Mouse (Mus musculus) embryonic stem cell, embryonic (primary cell): ENCODE data around the gene Lrguk.

Source experiments
- CTCF ChIA-PET, 4 experiments: fragments of 300-600 bp in 2 of 4; fragments of 350-600 bp in 2 of 4; sonication (Branson Sonifier 250); formaldehyde crosslinking; loops; one replicate each; lab custom pipeline; 2022; ENCODE audit warnings: inconsistent platforms in 2 of 4; lab: Charles Lee
- POLR2A ChIA-PET, 4 experiments: fragments of 300-600 bp in 2 of 4; fragments of 350-600 bp in 2 of 4; sonication (Branson Sonifier 250); formaldehyde crosslinking; loops; one replicate each; lab custom pipeline; 2022; ENCODE audit warnings: antibody characterized with exemption in 4 of 4, inconsistent platforms in 1 of 4; lab: Charles Lee

Lrguk gene

DNA sequence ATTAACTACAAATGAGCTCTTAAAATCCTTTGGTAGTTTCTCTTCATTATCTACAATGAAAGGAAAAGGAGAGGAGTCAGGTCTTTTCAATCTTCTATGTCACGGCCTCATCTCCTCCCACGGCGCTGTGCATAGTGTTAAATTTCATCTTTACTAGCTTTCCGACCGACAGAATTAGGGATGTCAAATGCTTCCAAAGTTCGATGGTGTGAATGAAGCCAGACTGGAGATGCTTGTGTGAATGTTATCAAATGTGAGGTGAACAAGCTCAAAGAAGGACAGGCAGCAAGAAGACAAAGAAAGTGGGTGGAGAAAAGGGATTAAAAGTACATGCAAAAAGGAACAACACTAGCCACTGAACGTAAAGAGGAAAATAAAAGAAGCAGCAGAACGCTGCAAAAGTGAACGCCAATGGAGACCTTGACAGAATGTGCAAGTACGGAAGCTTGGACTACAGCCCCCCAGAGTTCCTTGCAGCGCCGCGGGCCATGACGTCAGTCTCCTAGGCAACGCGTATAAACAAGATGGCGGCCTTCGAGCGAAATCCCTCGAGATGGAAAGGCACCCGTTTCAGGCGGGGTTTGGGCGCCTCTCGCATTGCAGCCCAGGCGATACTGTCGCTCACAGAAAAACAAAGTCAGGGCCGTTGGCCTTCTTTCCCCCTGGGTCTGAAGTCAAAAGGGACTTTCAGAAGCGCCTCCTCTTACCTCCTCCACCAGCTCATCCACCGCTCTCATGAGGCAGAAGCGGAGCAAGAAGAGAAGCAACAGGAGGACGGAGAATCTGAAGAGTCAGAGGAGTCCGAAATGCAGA lies at the start of gene Lrguk:
TSS of gene Lrguk (plus strand) at position 516 of the 813 bp plus-strand sequence.
- ChIA-PET CTCF (interaction anchor here (0.5 to 1.1 kb wide), 8 partner anchors 11 to 1481 kb away, joined by 3 to 12 read pairs (median 3); no protein-coding TSS in a partner anchor), POLR2A (interaction anchor here in 3 of 4 experiments (0.5 to 1.6 kb wide), 16 partner anchors 9 to 883 kb away, joined by 3 to 10 read pairs (median 4); partner anchors contain the start of gene Slc35b4 (in 1 of the 3))

DNA sequence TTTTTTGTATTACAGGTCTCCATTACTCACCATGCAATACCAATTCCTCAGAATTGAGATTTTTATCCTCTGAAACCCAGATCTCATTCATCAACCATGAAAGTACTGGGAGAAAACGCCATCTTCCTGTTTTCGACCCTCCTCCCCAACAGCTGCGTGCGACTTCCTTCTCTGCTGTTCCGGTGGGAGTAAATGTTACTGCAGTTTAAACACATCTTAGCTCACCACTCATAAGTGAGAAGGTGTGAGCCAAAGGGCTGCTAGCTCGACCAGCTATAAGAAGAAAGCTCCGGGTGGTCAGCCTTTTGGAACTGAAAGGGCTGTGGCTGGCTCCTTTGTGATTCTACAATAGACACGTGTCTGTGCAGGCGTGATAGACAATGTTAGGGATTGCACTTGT lies 46.5 kb upstream of the Lrguk start:
- POLR2A ChIA-PET: interaction anchor here in 1 of 4 experiments (1.3 to 1.9 kb wide), 4 partner anchors 10 to 46 kb away, joined by 4 to 8 read pairs (median 6); partner anchors contain the start of gene Lrguk
- CTCF ChIA-PET: interaction anchor here in 1 of 4 experiments (0.5 kb wide), 1 partner anchor 808 kb away, joined by 4 read pairs; no protein-coding TSS in a partner anchor

DNA sequence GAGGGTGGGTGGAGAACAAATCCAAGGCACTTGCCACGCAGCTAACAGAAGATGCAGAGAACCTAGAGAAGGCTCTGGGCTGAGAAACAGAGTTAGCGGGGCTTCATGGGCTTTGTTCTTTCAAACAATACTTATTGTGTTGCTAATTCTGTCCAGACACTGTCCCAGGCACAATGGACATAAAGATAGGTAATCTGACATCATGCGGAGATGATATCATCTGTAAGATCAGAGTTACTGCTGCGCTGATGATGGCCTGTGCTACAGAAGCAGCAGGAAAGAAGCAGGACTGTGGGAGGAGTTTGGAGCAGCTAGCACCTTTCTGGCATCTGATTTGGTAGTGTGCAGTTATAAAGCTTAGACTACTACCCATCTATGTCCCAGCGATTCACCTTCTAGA lies 42.1 kb upstream of the Lrguk start:
- POLR2A ChIA-PET: interaction anchor here in 3 of 4 experiments (0.7 to 1.4 kb wide), 5 partner anchors 10 to 1350 kb away, joined by 3 read pairs; no protein-coding TSS in a partner anchor
- CTCF ChIA-PET: interaction anchor here in 2 of 4 experiments (0.6 to 1.0 kb wide), 2 partner anchors 695 to 813 kb away, joined by 3 to 6 read pairs; no protein-coding TSS in a partner anchor

- ChIA-PET POLR2A (interaction anchor here in 2 of 4 experiments (0.6 to 1.6 kb wide), 8 partner anchors 11 to 283 kb away, joined by 3 to 6 read pairs (median 4); no protein-coding TSS in a partner anchor), CTCF (interaction anchor here in 3 of 4 experiments (0.6 to 0.7 kb wide), 3 partner anchors 195 to 302 kb away, joined by 3 to 8 read pairs (median 4); no protein-coding TSS in a partner anchor)
These were observed 36.8 kb upstream of the Lrguk start for GRCm38 (mm10) chr6:33992213-33993034.

DNA sequence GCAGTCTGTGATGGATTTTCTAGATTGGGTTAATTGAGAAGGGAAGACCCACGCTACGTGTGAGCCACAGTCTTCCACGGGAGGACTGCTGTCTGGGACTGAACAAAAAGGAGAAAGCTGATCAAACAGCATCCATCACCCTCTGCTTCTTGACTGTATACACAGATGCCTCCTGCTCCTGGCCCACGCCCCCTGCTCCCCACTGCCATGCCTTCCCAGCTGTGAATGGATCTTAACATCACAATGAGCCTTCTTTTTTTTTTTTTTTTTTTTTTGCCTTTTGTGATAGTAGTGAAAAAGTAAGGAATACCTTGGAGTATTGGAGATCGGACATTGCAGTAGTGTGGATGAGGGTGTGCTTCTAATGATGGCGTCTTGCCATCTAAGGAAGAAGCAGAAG lies 35.4 kb upstream of the Lrguk start:
- ChIA-PET CTCF (interaction anchor here in 1 of 4 experiments (0.7 kb wide), 1 partner anchor 291 kb away, joined by 4 read pairs; no protein-coding TSS in a partner anchor), POLR2A (interaction anchor here in 3 of 4 experiments (0.6 to 1.6 kb wide), 6 partner anchors 93 to 726 kb away, joined by 3 to 5 read pairs (median 4); no protein-coding TSS in a partner anchor)

DNA sequence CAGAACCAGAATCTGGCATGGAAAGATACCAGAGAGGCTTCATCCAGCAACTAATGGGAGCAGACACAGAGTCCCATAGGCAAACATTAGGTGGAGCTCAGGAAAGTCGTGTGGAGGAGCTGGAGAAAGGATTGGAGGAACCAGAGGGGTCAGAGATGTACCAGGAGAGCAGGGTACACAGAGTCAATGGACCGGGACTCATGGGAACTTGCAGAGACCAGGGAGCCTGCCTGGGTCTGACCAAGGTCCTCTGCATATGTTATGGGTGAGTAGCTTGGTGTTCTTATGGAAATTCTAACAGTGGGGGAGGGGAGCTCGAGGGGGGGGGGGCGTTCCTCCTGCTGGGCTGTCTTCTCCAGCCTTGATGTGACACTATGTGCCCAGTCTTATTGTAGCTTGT lies 30.7 kb upstream of the Lrguk start:
- POLR2A ChIA-PET: interaction anchor here in 3 of 4 experiments (0.6 to 1.6 kb wide), 13 partner anchors 8 to 279 kb away, joined by 3 to 8 read pairs (median 3); no protein-coding TSS in a partner anchor
- CTCF ChIA-PET: interaction anchor here in 2 of 4 experiments (0.5 to 0.8 kb wide), 3 partner anchors 22 to 194 kb away, joined by 3 to 8 read pairs (median 4); no protein-coding TSS in a partner anchor

GRCm38 (mm10) chr6:33999530-33999929 lies 29.7 kb upstream of the Lrguk start:
- ChIA-PET CTCF (interaction anchor here in 2 of 4 experiments (0.6 to 0.8 kb wide), 4 partner anchors 23 to 526 kb away, joined by 3 to 8 read pairs (median 3); no protein-coding TSS in a partner anchor), POLR2A (interaction anchor here in 2 of 4 experiments (0.6 to 1.4 kb wide), 9 partner anchors 14 to 680 kb away, joined by 3 to 8 read pairs (median 3); no protein-coding TSS in a partner anchor)

DNA sequence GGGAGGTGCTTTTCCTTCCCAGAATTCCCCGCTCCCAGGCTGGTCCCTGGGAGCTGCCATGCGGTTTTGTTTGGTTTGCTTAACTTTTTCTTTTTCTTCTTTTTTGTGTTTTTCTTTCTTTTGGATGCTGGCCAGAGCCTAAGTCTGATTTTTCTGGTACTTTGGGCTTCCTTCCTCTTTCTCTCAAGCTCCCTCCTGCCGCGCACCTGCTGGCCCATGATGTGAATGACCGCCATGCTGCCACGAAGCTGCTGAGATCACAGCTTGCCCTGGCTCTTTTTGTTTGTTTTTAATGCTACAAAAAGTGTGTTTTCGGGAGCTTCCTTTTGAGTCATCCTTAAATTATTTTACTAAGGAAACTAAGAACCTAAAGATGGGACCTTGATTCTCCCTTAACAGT lies 28.6 kb upstream of the Lrguk start:
- POLR2A ChIA-PET: interaction anchor here in 1 of 4 experiments (0.9 to 1.6 kb wide), 4 partner anchors 14 to 189 kb away, joined by 3 to 8 read pairs (median 4); no protein-coding TSS in a partner anchor

GRCm38 (mm10) chr6:34003033-34003432 lies 26.2 kb upstream of the Lrguk start:
- CTCF ChIA-PET: no interaction called here
- POLR2A ChIA-PET: interaction anchor here in 2 of 4 experiments (0.6 to 0.8 kb wide), 2 partner anchors 61 to 500 kb away, joined by 3 read pairs; no protein-coding TSS in a partner anchor

More for the DNA sequence above, 28.6 kb upstream of the Lrguk start:
- CTCF ChIA-PET: no interaction called here

- CTCF ChIA-PET: no interaction called here
- POLR2A ChIA-PET: interaction anchor here in 1 of 4 experiments (1.9 kb wide), 1 partner anchor 14 kb away, joined by 5 read pairs; no protein-coding TSS in a partner anchor
These were observed 15.8 kb upstream of the Lrguk start for GRCm38 (mm10) chr6:34013469-34013868.

DNA sequence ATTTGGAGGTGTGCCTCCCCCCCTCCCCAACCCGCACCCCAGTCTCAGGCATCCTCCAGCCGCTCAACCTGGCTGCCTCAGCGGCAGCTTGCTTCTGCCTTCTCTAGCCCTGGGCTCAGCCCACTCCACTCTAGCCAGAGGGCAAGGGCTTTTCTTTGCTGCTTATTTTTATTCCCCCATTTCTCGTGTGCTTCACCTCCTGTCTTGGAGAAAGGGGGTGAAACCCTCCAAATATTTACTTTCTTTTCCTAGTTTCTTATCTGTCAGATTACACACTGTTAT lies 439 bp downstream of the Lrguk start:
- POLR2A ChIA-PET: interaction anchor here in 2 of 4 experiments (0.5 to 1.6 kb wide), 7 partner anchors 10 to 883 kb away, joined by 3 to 10 read pairs (median 4); partner anchors contain the start of gene Slc35b4 (in 1 of the 2)
- CTCF ChIA-PET: interaction anchor here in 2 of 4 experiments (0.6 to 1.1 kb wide), 4 partner anchors 11 to 100 kb away, joined by 3 to 4 read pairs (median 3); no protein-coding TSS in a partner anchor

GRCm38 (mm10) chr6:34034096-34034495 lies 4.8 kb downstream of the Lrguk start:
- ChIA-PET CTCF (no interaction called here), POLR2A (interaction anchor here in 2 of 4 experiments (0.6 to 1.1 kb wide), 2 partner anchors 73 to 156 kb away, joined by 3 to 4 read pairs; no protein-coding TSS in a partner anchor)

DNA sequence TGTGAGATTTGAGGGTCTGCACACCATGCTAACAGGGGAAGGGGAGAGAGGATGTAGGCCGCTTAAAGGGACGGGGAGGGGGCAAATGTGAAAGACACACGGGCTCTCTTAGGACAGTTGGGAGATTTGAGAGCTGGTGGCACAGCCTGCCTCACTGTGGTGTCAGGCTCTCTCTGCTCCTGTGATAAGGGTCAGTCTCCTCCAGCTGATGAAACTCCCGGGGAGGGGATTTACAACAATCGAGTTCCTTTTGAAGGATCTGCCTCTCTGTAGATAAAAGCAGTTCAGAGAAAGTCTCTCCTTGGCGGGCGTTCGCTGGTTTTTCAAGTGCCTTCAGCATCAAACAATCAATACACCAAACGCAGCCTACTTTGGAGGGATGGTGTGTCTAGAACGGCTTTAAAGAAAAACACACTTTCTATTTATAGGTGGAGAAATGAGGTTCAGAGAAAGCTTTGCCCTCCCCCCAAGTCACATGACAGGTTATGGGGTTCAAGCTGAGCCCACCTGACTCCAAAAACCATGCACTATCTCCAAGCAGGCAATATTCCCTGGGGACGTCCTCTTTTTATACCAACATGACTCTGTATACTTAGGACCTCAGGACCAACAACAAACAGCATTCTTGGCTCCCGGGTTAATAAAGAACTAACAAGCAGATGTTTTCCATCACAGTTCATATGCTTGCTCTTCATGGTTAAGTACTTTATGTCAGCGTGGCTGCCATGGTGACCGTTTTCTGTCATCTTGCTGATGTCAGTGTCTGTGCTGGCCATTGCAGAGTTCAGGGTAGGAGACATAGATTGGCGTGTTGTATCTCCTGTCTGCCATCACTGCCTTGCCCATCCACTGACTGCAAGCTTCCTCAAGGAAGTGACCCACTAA lies 5.6 kb downstream of the Lrguk start:
- ChIA-PET POLR2A (no interaction called here), CTCF (no interaction called here)

GRCm38 (mm10) chr6:34040624-34041235 lies 11.5 kb downstream of the Lrguk start:
- CTCF ChIA-PET: interaction anchor here in 3 of 4 experiments (0.6 to 1.4 kb wide), 7 partner anchors 11 to 447 kb away, joined by 3 to 8 read pairs (median 4); partner anchors contain the start of gene Lrguk (in 1 of the 3)
- POLR2A ChIA-PET: interaction anchor here in 2 of 4 experiments (0.7 to 1.9 kb wide), 4 partner anchors 11 to 136 kb away, joined by 3 to 6 read pairs (median 3); partner anchors contain the start of genes Slc35b4 (in 2 of the 2) and Lrguk (in 1 of the 2)

- CTCF ChIA-PET: interaction anchor here in 1 of 4 experiments (0.5 kb wide), 1 partner anchor 34 kb away, joined by 4 read pairs; no protein-coding TSS in a partner anchor
- POLR2A ChIA-PET: interaction anchor here in 1 of 4 experiments (1.1 kb wide), 1 partner anchor 152 kb away, joined by 3 read pairs; no protein-coding TSS in a partner anchor
These were observed 12.5 kb downstream of the Lrguk start for GRCm38 (mm10) chr6:34041589-34042280.
